Mouse (Mus musculus) heart, postnatal 0 days (tissue): Measurements from ENCODE around the gene Cdk6. TPM values are rescaled to one million over a fixed set of nuclear protein-coding genes. Genes with fewer than 3 reads are reported as not detected.
"Not testable (repeated sequence)": the region's sequence is repeated elsewhere in the genome, so short reads cannot be mapped to it uniquely, and the experiment has no call there.

Experiments
- ATAC-seq: fragments of 200-750 bp; cut with Nextera tagmentation; 2 replicates; pipeline ENCODE4 v1.8.0; 2017; ENCODE audit warnings: low read depth, moderate number of reproducible peaks, moderate library complexity; ENCODE audit not compliant: insufficient read depth
- DNase-seq: peaks from one replicate; pipeline ENCODE4 v3.0.0-alpha.2; 2016; ENCODE audit warnings: low spot score
- H3K27ac ChIP-seq: fragments of 300-500 bp; sonication (generic); 2 replicates; pipeline ENCODE4 v1.5.1; 2014; ENCODE audit warnings: low read depth, mild to moderate bottlenecking
- H3K27me3 ChIP-seq: fragments of 300-500 bp; sonication (generic); 2 replicates; pipeline ENCODE4 v1.6.1; 2014; ENCODE audit warnings: low read length, mixed read lengths; ENCODE audit not compliant: control insufficient read depth, insufficient read depth
- H3K36me3 ChIP-seq: fragments of 300-500 bp; sonication (generic); replicated peaks from 2 replicates; pipeline ENCODE4 v1.6.1; 2014; ENCODE audit warnings: low read length, mixed read lengths; ENCODE audit not compliant: control insufficient read depth, insufficient read depth
- H3K4me1 ChIP-seq: fragments of 300-500 bp; sonication (generic); 2 replicates; pipeline ENCODE4 v1.6.1; 2014; ENCODE audit warnings: antibody characterized with exemption; ENCODE audit not compliant: control insufficient read depth, insufficient read depth
- H3K4me2 ChIP-seq: fragments of 300-500 bp; sonication (generic); 2 replicates; pipeline ENCODE4 v1.6.1; 2014; ENCODE audit warnings: low read depth, mild to moderate bottlenecking, low read length, moderate library complexity
- H3K4me3 ChIP-seq: fragments of 300-500 bp; sonication (generic); 2 replicates; pipeline ENCODE4 v1.5.1; 2014; ENCODE audit warnings: low read depth, low read length
- H3K9ac ChIP-seq: fragments of 300-500 bp; sonication (generic); replicated peaks from 2 replicates; pipeline ENCODE4 v1.6.1; 2014; ENCODE audit warnings: low read depth, low read length, mixed read lengths
- H3K9me3 ChIP-seq: fragments of 300-500 bp; sonication (generic); replicated peaks from 2 replicates; pipeline ENCODE4 v1.6.1; 2016; ENCODE audit warnings: low read length; ENCODE audit not compliant: control insufficient read depth
- CTCF ChIP-seq: IDR thresholded peaks from 2 replicates; pipeline ENCODE4 v1.5.1; 2016; ENCODE audit warnings: antibody characterized with exemption, control low read depth, low read depth
- EP300 ChIP-seq: IDR thresholded peaks from 2 replicates; pipeline ENCODE4 v1.6.1; 2016; ENCODE audit warnings: antibody characterized with exemption, low read depth
- WGBS: fragments of 180-500 bp; shearing (Covaris S2); extraction: QIAGEN DNeasy Blood & Tissue Kit; methylation state at CpG from one replicate; pipeline ENCODE4 v1.1.7; 2014; 5-methylcytosine and 5-hydroxymethylcytosine counted together
- polyA plus RNA-seq: library from polyadenylated mRNA; unstranded; fragments of >200 nt; fragmentation: Nextera tagmentation; extraction: Ambion mirVana; gene quantifications from 2 replicates; pipeline ENCODE4 v1.2.1, GENCODE M21; 2015
- total RNA-seq: library from RNA; depleted of rRNA; stranded (reverse); fragments of >200 nt; gene quantifications from 2 replicates; pipeline ENCODE4 v1.2.3, GENCODE M21; 2014; ENCODE audit warnings: low replicate concordance

Gene Cdk6
- total and polyA plus RNA-seq, 2 experiments from 2014 or later: 19.2 to 43.0 TPM

DNA sequence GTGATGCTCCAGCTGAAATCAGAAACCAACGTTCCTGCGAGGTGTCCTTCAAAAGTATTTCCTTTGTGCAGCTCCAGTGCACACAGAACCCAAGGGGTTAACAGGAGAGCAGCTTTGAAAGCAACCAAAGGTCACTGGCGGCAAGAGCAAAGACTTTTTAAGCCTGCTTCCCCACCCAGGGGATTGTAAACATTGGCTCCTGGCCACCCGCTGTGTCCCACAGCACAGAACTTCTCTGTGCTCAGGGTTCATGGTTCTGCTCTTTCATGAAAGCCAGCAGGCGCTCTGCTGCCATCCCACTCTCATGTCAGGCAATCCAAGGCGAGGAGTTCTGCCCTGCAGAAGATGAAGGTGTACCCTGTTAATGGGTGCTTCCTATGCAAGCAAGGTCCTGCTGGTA lies 112.7 kb downstream of the Cdk6 start:
- H3K9me3 ChIP-seq, H3K9ac ChIP-seq, H3K4me3 ChIP-seq, H3K4me1 ChIP-seq, H3K27ac ChIP-seq, H3K4me2 ChIP-seq, DNase-seq, H3K27me3 ChIP-seq, ATAC-seq, H3K36me3 ChIP-seq: not testable (repeated sequence)
- 15% methylated on average over 6 of the region's 6 CpGs for WGBS

DNA sequence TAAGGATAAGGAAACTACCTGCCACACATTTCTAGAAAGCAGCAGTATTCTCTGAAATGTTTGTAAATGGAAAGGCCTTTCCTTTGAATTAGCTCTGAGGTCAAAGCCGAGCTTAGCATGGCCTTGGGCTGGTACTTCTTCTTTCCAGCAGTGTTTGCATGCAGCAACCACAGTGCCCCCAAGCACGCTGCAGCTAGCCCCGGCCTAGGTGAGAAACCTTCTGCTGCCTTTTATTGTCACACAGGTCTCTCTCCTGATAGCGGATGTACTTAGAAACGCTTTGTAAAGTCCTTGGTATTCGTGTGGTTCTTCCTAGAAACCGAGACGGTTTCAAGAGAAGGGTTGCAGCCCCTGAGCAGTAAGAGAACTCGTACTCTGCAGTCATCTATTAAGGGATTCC lies 119.6 kb downstream of the Cdk6 start:
- H3K4me3 ChIP-seq: no peak overlapping the region
- no peak overlapping the region for H3K9ac ChIP-seq
- no peak overlapping the region for H3K27ac ChIP-seq
- no peak for ATAC-seq
- WGBS: 69% methylated on average over 9 of the region's 9 CpGs
- no peaks in the 10 kb centered on the region for H3K27me3 ChIP-seq
- no peak for DNase-seq
- no peaks in the 10 kb centered on the region for H3K9me3 ChIP-seq
- H3K4me2 ChIP-seq: no peak overlapping the region
- peaks cover 23% of the 10 kb centered on the region for H3K4me1 ChIP-seq
- no peaks in the 10 kb centered on the region for H3K36me3 ChIP-seq
- TF ChIP-seq CTCF (no peak), EP300 (no peak)

DNA sequence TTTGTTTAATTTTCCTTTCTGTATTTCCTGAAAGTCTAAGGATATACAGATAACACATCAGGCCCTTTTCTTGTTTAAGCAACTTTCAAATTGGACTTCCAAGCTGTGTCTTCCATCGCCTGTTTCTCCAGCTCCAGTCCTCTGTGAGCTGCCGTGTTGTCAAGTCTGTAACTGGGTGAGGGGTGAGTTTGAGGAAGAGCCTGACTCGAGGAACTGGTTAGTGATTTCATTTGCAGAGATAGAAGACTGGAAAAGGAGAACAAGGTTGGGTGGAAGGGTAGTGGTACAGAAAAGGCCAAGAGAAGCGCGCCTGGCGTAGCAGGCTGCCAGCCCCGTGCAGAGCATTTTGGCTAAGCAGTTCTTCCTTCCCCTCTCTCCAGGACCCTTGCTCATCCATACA lies 120.1 kb downstream of the Cdk6 start:
- no peaks in the 10 kb centered on the region for H3K27me3 ChIP-seq
- no peaks in the 10 kb centered on the region for H3K36me3 ChIP-seq
- no peak overlapping the region for H3K4me3 ChIP-seq
- no peaks in the 10 kb centered on the region for H3K9me3 ChIP-seq
- H3K9ac ChIP-seq: no peak overlapping the region
- ATAC-seq (no peak), DNase-seq (no peak)
- no peak overlapping the region for H3K27ac ChIP-seq
- no peak for TF ChIP-seq EP300
- 77% methylated on average over 7 of the region's 7 CpGs for WGBS
- H3K4me1 ChIP-seq: peaks cover 28% of the 10 kb centered on the region
- H3K4me2 ChIP-seq: no peak overlapping the region

DNA sequence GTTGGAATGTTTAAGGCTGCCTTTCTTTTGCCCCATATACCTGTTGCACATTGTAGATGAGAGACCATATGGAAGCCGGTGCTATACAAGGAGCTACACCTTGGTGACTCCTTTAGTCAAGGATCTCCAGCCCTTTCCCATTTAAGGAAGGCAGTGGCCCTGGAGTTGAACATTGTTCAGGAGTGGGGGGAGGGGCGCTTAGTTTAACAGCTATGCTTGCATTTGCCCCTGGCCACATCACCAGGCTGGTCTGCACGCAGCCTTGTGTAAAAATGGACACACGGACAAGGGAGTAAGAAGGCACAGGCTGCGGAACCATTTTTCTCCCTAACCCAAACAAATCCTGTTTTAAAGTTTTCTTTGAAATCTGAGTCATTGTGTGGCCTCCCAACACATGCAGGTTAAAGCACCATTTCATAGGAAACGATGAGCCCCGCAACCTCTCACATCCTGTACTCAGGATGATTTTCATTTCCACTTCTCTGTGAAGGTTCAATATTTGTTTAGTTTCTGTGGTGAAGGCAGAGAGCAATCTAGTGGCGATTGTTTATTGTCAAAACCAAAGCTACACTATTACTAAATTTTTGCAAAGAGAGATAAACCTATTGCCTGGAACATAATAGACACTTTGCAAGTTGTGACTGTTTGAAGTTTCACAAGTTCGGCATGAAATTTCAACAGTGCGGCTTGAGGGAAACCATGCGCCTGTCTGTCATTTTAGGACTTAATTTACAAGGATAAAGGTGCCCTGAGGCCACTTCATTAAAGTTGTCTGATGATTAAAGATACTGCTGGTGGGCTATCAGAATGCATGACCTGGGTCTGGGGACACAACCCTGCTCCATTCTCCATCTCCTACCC lies 121.8 kb downstream of the Cdk6 start:
- TF ChIP-seq CTCF (no peak), EP300 (no peak)
- DNase-seq: no peak
- H3K9me3 ChIP-seq: no peaks in the 10 kb centered on the region
- no peak overlapping the region for H3K27ac ChIP-seq
- H3K9ac ChIP-seq: no peak overlapping the region
- no peaks in the 10 kb centered on the region for H3K36me3 ChIP-seq
- H3K27me3 ChIP-seq: no peaks in the 10 kb centered on the region
- peaks cover 30% of the 10 kb centered on the region for H3K4me1 ChIP-seq
- H3K4me2 ChIP-seq: no peak overlapping the region
- no peak for ATAC-seq
- H3K4me3 ChIP-seq: no peak overlapping the region
- 74% methylated on average over 11 of the region's 11 CpGs for WGBS

DNA sequence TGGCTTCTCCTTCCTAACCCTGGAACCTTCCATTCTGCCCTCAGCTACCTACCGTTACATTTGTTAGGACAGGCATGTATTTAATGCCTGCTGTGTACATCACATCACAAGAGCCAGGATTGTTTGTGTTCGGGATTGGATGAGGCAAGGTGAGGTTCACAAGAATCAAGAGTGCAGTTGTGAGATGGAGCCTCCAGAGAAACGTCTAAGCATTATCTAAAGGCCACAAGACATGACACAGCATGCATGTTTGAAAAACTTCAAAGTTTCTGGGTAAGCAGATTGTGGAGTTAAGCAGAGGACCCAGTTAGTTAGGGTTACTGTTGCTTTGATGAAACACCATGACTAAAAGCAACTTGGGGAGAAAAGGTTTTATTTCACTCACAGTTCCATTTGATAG lies 122.5 kb downstream of the Cdk6 start:
- no peak for TF ChIP-seq EP300
- TF ChIP-seq CTCF: no peak
- Histone ChIP-seq H3K27ac (no peak overlapping the region), H3K27me3 (no peaks in the 10 kb centered on the region), H3K4me3 (no peak overlapping the region), H3K9me3 (no peaks in the 10 kb centered on the region), H3K4me1 (peaks cover 30% of the 10 kb centered on the region), H3K9ac (no peak overlapping the region), H3K4me2 (no peak overlapping the region), H3K36me3 (no peaks in the 10 kb centered on the region)
- ATAC-seq (no peak), DNase-seq (no peak)
- WGBS: 85% methylated on average over 3 of the region's 3 CpGs
